Mouse (Mus musculus) frontal cortex, postnatal 10 days (tissue): ENCODE results near the gene Ncoa1.
A peak's percentile ranks its signal among the peaks of the same experiment; 100 is the strongest.

Experiments
- DNase-seq, 2 experiments: peaks; one replicate each; pipeline ENCODE4 v3.0.0; 2022; ENCODE audit warnings: low spot score in 2 of 2, mixed read lengths in 1 of 2

Ncoa1 gene

GRCm38 (mm10) chr12:4476832-4477671 lies at the start of gene Ncoa1:
TSS of gene Ncoa1 (minus strand) at chr12:4477182.
- DNase-seq: peak; percentile 36 to 69

GRCm38 (mm10) chr12:4524546-4524945 lies 47.6 kb upstream of the Ncoa1 start:
- DNase-seq: no peak

GRCm38 (mm10) chr12:4523688-4524298 lies 46.8 kb upstream of the Ncoa1 start:
- no peak for DNase-seq

- peak; percentile 59 to 63 for DNase-seq
Measured at GRCm38 (mm10) chr12:4523208-4523607, 46.2 kb upstream of the Ncoa1 start.

- no peak for DNase-seq
Measured at GRCm38 (mm10) chr12:4518957-4519356, 42.0 kb upstream of the Ncoa1 start.

GRCm38 (mm10) chr12:4509591-4510061 lies 32.6 kb upstream of the Ncoa1 start:
- no peak for DNase-seq

- DNase-seq: no peak
Measured at GRCm38 (mm10) chr12:4508182-4508581, 31.2 kb upstream of the Ncoa1 start.

- peak; percentile 33 to 54 for DNase-seq
Measured at GRCm38 (mm10) chr12:4507461-4507860, 30.5 kb upstream of the Ncoa1 start.

GRCm38 (mm10) chr12:4506810-4507430 lies 29.9 kb upstream of the Ncoa1 start:
- no peak for DNase-seq

GRCm38 (mm10) chr12:4505298-4505697 lies 28.3 kb upstream of the Ncoa1 start:
- no peak for DNase-seq

- no peak for DNase-seq
Measured at GRCm38 (mm10) chr12:4503673-4504326, 26.8 kb upstream of the Ncoa1 start.

- DNase-seq: peak in 1 of 2 experiments; percentile 23
Measured at GRCm38 (mm10) chr12:4501916-4502315, 24.9 kb upstream of the Ncoa1 start.

- DNase-seq: no peak
Measured at GRCm38 (mm10) chr12:4500516-4500915, 23.5 kb upstream of the Ncoa1 start.

GRCm38 (mm10) chr12:4499651-4500175 lies 22.7 kb upstream of the Ncoa1 start:
- DNase-seq: no peak

- no peak for DNase-seq
Measured at GRCm38 (mm10) chr12:4488411-4488810, 11.4 kb upstream of the Ncoa1 start.

- DNase-seq: no peak
Measured at GRCm38 (mm10) chr12:4483386-4483785, 6.4 kb upstream of the Ncoa1 start.

- no peak for DNase-seq
Measured at GRCm38 (mm10) chr12:4481687-4482086, 4.7 kb upstream of the Ncoa1 start.

- DNase-seq: no peak
Measured at GRCm38 (mm10) chr12:4480250-4480649, 3.3 kb upstream of the Ncoa1 start.

- DNase-seq: no peak
Measured at GRCm38 (mm10) chr12:4479171-4479881, 2.3 kb upstream of the Ncoa1 start.

- no peak for DNase-seq
Measured at GRCm38 (mm10) chr12:4477941-4478795, 1.2 kb upstream of the Ncoa1 start.
